Mouse (Mus musculus) spleen, adult 2 months (tissue): ENCODE measurements around the gene Nxn.

Experiments used
- CTCF ChIP-seq: fragments of 200-500 bp; IDR thresholded peaks from 2 replicates; pipeline ENCODE4 v1.5.1; 2011; ENCODE audit warnings: mild to moderate bottlenecking, inconsistent platforms; ENCODE audit not compliant: insufficient read depth, insufficient read length, insufficient replicate concordance; ENCODE audit errors: extremely low read depth
- POLR2A ChIP-seq: fragments of 200-500 bp; IDR thresholded peaks from 2 replicates; pipeline ENCODE4 v1.6.1; 2011; ENCODE audit warnings: low read depth, low read length, inconsistent platforms

- TF ChIP-seq POLR2A = no peak
- TF ChIP-seq CTCF = no peak
Measured at GRCm38 (mm10) chr11:76297252-76297651, 101.7 kb downstream of the Nxn start.
